Mouse (Mus musculus): ENCODE measurements around the gene Sh3pxd2a. TPM values are rescaled to one million over a fixed set of nuclear protein-coding genes. Genes with fewer than 3 reads are reported as not detected.

The Sh3pxd2a gene
- polyA plus RNA-seq, 1 experiment: 5.5 TPM

- no peak for DNase-seq (ENCODE audit: low read depth, low spot score)
- 86% methylated on average over 5 of the region's 5 CpGs for WGBS
Measured at GRCm38 (mm10) chr19:47232077-47232865, 231.9 kb downstream of the Sh3pxd2a start.

DNA sequence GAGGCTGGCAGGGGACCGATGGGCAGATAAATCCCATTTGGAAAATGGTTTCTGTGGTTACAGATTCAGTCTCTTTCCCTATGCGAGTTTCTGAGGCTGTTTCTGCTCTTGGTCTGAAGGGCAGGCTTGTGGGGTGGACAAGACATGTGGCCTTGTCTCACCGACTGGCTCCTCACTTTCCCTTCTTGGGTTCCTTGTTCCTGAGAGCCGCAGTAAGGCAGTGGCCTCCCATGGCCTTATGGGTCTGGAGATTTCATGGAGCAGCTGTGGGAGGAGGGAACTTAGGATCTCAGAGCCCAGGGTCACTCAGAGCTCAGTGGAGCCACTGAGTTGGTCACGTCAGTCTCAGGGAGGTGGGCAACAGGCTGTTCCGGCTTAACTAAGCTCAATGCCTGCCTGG is 232.8 kb downstream of the Sh3pxd2a start:
- WGBS: 86% methylated on average over 6 of the region's 6 CpGs

GRCm38 (mm10) chr19:47230682-47231081 is 233.5 kb downstream of the Sh3pxd2a start:
- WGBS: 95% methylated on average over 8 of the region's 8 CpGs
- no peak for DNase-seq (ENCODE audit: low read depth, low spot score)

More for the DNA sequence above, 232.8 kb downstream of the Sh3pxd2a start:
- no peak for DNase-seq (ENCODE audit: low read depth, low spot score)

GRCm38 (mm10) chr19:47230082-47230481 is 234.1 kb downstream of the Sh3pxd2a start:
- 92% methylated on average over 7 of the region's 7 CpGs for WGBS
- no peak for DNase-seq (ENCODE audit: low read depth, low spot score)

DNA sequence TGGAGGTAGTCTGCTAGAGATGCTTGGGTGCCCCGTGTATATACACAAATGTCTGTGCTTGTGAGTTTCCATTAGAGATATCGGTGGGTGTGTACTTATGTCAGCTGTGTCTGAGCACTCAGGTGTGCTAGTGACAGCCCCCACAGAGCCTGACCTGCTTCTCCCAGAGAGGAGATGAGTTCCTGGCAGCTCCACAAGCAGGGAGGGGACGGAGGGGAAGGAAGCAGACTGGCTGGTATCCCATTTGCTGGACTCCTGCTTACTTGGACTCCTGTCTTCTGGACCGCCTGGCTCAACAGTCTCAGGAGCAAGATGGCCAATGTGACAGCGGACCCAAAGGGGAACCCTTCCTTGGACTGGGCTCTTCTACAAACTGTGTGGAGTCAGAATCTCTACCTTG is 234.7 kb downstream of the Sh3pxd2a start:
- 73% methylated on average over 5 of the region's 5 CpGs for WGBS
- no peak for DNase-seq (ENCODE audit: low read depth, low spot score)

GRCm38 (mm10) chr19:47228725-47229252 is 235.4 kb downstream of the Sh3pxd2a start:
- WGBS: 9% methylated on average over 17 of the region's 17 CpGs
- no peak for DNase-seq (ENCODE audit: low read depth, low spot score)

- no peak for DNase-seq (ENCODE audit: low read depth, low spot score)
- 81% methylated on average over 5 of the region's 5 CpGs for WGBS
Measured at GRCm38 (mm10) chr19:47225791-47226190, 238.4 kb downstream of the Sh3pxd2a start.

DNA sequence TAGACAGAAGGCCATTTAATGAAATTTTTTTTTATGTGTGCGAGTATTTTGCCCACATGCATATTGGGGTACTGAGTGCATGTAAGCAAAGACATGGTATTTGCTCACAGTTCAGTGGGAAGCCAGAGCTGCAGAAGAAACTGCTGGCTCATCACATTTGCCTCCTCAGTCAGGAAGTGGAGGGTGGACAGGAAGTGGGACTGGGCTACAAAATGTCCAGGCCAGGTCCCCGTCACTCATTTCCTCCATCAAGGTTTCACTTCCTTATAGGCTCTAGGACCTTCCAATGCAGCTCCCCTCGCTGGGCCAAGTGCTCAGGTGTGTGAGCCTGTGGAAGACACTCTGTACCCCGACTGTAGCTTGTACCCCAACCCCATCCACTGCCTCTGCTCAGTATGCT is 239.5 kb downstream of the Sh3pxd2a start:
- no peak for DNase-seq (ENCODE audit: low read depth, low spot score)
- WGBS: 68% methylated on average over 4 of the region's 4 CpGs

GRCm38 (mm10) chr19:47222841-47223557 is 241.2 kb downstream of the Sh3pxd2a start:
- 56% methylated on average over 15 of the region's 15 CpGs for WGBS
- no peak for DNase-seq (ENCODE audit: low read depth, low spot score)

GRCm38 (mm10) chr19:47222154-47222840 is 241.9 kb downstream of the Sh3pxd2a start:
- no peak for DNase-seq (ENCODE audit: low read depth, low spot score)
- WGBS: 65% methylated on average over 8 of the region's 8 CpGs

GRCm38 (mm10) chr19:47221500-47222153 is 242.6 kb downstream of the Sh3pxd2a start:
- DNase-seq (ENCODE audit: low read depth, low spot score): no peak
- WGBS: 59% methylated on average over 7 of the region's 7 CpGs

- WGBS: 77% methylated on average over 4 of the region's 4 CpGs
Measured at GRCm38 (mm10) chr19:47221006-47221405, 243.2 kb downstream of the Sh3pxd2a start.

GRCm38 (mm10) chr19:47220232-47220631 is 244.0 kb downstream of the Sh3pxd2a start:
- no peak for DNase-seq (ENCODE audit: low read depth, low spot score)
- WGBS: 94% methylated on average over 2 of the region's 2 CpGs

More at GRCm38 (mm10) chr19:47221006-47221405, 243.2 kb downstream of the Sh3pxd2a start:
- no peak for DNase-seq (ENCODE audit: low read depth, low spot score)

GRCm38 (mm10) chr19:47219622-47220021 is 244.6 kb downstream of the Sh3pxd2a start:
- 54% methylated on average over 4 of the region's 4 CpGs for WGBS
- no peak for DNase-seq (ENCODE audit: low read depth, low spot score)

- 41% methylated on average over 5 of the region's 5 CpGs for whole genome bisulfite sequencing
- no peak for DNase-seq (ENCODE audit: low read depth, low spot score)
Measured at GRCm38 (mm10) chr19:47216766-47217165, 247.4 kb downstream of the Sh3pxd2a start.

GRCm38 (mm10) chr19:47213470-47213869 is 250.7 kb downstream of the Sh3pxd2a start:
- WGBS: 57% methylated on average over 1 of the region's 1 CpGs

DNA sequence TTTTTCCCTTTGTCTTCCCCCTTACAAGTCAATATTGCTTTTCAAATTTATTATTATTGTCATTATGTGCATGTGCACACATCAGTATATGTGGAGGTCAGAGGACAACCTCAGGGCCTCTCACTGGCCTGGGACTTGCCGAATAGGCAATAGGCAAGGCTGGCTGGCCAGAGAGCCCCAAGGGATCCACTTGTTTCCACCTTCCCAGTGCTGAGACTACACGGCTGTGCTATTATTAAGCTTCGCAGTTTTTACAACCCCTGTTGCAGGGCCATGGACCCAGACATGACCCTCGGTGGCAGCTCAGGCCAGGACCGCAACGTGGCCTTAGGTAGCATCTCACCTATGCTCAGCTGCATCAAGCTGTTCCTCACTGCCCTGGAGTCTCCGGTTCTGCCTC is 251.8 kb downstream of the Sh3pxd2a start:
- 78% methylated on average over 7 of the region's 7 CpGs for WGBS

More at GRCm38 (mm10) chr19:47213470-47213869, 250.7 kb downstream of the Sh3pxd2a start:
- no peak for DNase-seq (ENCODE audit: low read depth, low spot score)

DNA sequence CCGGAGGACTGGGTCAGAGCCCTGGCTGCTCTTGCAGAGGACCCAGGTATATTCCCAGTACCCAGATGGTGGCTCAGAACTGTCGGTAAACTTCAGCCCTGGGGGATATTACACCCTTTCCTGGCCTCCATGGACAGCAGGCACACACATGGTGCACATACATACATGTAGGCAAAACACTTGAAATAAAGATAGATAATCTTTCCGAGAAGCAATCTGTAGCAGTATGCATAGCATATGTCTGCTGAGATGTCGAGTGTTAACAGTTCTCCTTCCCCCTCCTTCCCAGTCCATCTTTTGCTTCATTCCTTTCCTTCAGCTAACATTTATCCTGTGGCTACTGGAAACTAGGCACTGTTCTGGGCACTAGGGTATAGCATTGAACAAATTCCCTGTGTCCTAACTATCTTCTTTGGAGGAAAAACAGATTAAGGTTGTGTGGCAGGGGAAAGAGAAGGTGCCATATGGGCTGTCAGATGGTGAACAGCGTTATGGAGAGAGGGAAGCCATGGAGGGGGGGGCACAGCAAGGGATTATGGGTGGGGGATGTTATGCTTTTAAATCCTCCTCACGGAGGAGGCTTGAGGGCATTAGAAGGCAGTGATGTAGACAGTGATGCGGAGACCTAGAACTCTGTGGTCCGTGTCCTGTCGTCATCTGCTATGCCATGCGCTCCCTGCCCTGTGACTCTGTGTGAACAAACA is 252.4 kb downstream of the Sh3pxd2a start:
- WGBS: 83% methylated on average over 10 of the region's 10 CpGs

More for the DNA sequence above, 251.8 kb downstream of the Sh3pxd2a start:
- no peak for DNase-seq (ENCODE audit: low read depth, low spot score)

GRCm38 (mm10) chr19:47210432-47210831 is 253.8 kb downstream of the Sh3pxd2a start:
- WGBS: 89% methylated on average over 4 of the region's 4 CpGs
- DNase-seq (ENCODE audit: low read depth, low spot score): no peak

More for the DNA sequence above, 252.4 kb downstream of the Sh3pxd2a start:
- DNase-seq (ENCODE audit: low read depth, low spot score): no peak
